Mouse (Mus musculus) kidney, adult 2 months (tissue): ENCODE measurements at regions not wholly inside any gene's neighbourhood (a gene's known extent, or its start where the extent isn't known, plus 50 kb on each side); places are given as distances from the start of the nearest gene placed in this dataset.

Source experiments
- DNase-seq: peaks from one replicate; pipeline ENCODE4 v3.0.0; 2021
- H3K27ac ChIP-seq: fragments of 200-500 bp; 2 replicates; pipeline ENCODE4 v1.5.1; 2012; ENCODE audit warnings: low read depth, low read length, control low read depth, inconsistent platforms; ENCODE audit not compliant: insufficient read depth
- H3K27me3 ChIP-seq: fragments of 200-500 bp; replicated peaks from 2 replicates; pipeline ENCODE4 v1.6.1; 2012; ENCODE audit warnings: mild to moderate bottlenecking, moderate library complexity, low read length, inconsistent platforms; ENCODE audit not compliant: control insufficient read depth, insufficient read depth
- H3K36me3 ChIP-seq: fragments of 200-500 bp; 2 replicates; pipeline ENCODE4 v1.6.1; 2012; ENCODE audit warnings: mild to moderate bottlenecking, moderate library complexity, low read length, inconsistent platforms; ENCODE audit not compliant: control insufficient read depth, insufficient read depth
- H3K4me1 ChIP-seq: fragments of 200-500 bp; 2 replicates; pipeline ENCODE4 v1.6.1; 2011; ENCODE audit warnings: low read length; ENCODE audit not compliant: control insufficient read depth, insufficient read depth
- H3K4me3 ChIP-seq: fragments of 200-500 bp; 2 replicates; pipeline ENCODE4 v1.5.1; 2011; ENCODE audit warnings: mild to moderate bottlenecking, low read depth, low read length, control low read depth; ENCODE audit not compliant: insufficient read depth
- CTCF ChIP-seq: fragments of 200-500 bp; conservative IDR thresholded peaks from 2 replicates; pipeline ENCODE4 v1.5.1; 2011; ENCODE audit warnings: low read depth, mild to moderate bottlenecking, control low read depth, low read length, moderate library complexity, mixed read lengths; ENCODE audit not compliant: insufficient read depth, insufficient read length
- POLR2A ChIP-seq: fragments of 200-500 bp; IDR thresholded peaks from one replicate; pipeline ENCODE4 v1.6.1; 2011; ENCODE audit warnings: low read depth, low read length, control low read depth
- WGBS: fragments of 180-500 bp; shearing (Covaris S2); methylation state at CpG from one replicate; pipeline ENCODE4 v1.1.7; 2018; 5-methylcytosine and 5-hydroxymethylcytosine counted together

DNA sequence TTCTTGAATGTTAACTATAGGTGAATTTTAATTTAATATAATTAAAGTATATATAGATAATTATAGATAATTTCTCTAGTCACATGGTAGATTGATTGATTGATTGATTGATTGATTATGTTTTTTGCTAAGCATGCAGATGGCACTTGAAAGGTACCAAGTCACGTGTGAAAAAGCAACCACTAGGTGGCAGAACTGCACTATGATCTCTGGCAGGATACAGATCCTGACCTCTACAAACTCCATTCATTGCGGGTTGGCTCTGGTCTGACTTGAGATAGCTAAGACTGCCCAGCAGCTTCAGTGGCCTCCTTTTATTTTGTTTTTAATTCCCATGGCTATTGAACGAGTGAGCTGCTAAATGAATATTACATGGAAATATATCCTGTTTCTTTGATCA, 229.7 kb upstream of the Grm3 start:
- WGBS = 9% methylated on average over 3 of the region's 3 CpGs
- no peak for DNase-seq
- Histone ChIP-seq H3K27me3 (no peaks in the 10 kb centered on the region), H3K4me1 (no peaks in the 10 kb centered on the region), H3K27ac (no peak overlapping the region), H3K36me3 (no peaks in the 10 kb centered on the region), H3K4me3 (no peak overlapping the region)
- TF ChIP-seq CTCF (peak; percentile 27; the same call in 1 of the 2 replicates), POLR2A (no peak)

DNA sequence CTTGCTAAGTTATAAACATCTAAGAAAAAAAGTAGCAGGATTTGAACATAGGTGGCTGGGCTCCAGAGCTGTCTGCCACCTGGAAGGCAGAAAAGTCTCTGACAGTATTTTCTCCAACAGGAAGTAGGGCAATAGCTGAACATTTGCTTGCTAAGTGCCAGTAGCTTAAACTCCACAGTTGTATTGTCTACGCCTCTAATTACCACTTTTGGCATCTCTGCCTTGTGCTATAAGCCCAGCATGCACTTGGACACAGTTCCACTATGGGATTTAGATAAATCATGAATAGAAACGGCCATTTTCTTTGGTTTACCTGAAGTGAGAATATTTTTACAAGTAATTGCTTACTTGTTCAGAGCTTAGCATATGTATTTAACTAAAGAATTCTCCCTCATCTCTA, 213.8 kb upstream of the Grm3 start:
- 55% methylated on average over 2 of the region's 2 CpGs for WGBS

DNA sequence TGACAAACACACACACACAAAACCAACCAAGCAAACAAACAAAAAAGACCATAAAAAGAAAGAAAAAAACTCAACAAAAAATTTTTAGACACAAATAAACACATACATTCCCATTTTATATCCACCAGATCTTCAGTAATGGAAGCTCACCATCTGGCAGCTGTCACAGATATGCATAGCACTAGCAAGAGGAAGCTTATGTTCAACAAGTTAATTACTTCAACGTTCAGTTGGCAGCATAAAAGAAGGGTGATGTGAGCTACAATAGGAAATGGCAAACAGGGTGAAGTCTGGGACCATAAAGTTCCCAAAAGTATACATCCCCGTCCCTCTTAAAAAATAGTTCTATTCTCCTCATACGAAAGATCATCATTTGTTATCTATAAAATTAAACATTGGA, 188.0 kb upstream of the Grm3 start:
- no peak for DNase-seq
- Histone ChIP-seq H3K36me3 (no peaks in the 10 kb centered on the region), H3K27ac (no peak overlapping the region), H3K27me3 (no peaks in the 10 kb centered on the region), H3K4me1 (no peaks in the 10 kb centered on the region), H3K4me3 (no peak overlapping the region)
- no peak for TF ChIP-seq POLR2A
- no peak for TF ChIP-seq CTCF
- WGBS = 64% methylated on average over 3 of the region's 3 CpGs

More for the DNA sequence above, 213.8 kb upstream of the Grm3 start:
- Histone ChIP-seq H3K27ac (no peak overlapping the region), H3K27me3 (no peaks in the 10 kb centered on the region), H3K4me3 (no peak overlapping the region), H3K4me1 (no peaks in the 10 kb centered on the region), H3K36me3 (no peaks in the 10 kb centered on the region)
- DNase-seq = no peak
- no peak for TF ChIP-seq POLR2A
- TF ChIP-seq CTCF = no peak

DNA sequence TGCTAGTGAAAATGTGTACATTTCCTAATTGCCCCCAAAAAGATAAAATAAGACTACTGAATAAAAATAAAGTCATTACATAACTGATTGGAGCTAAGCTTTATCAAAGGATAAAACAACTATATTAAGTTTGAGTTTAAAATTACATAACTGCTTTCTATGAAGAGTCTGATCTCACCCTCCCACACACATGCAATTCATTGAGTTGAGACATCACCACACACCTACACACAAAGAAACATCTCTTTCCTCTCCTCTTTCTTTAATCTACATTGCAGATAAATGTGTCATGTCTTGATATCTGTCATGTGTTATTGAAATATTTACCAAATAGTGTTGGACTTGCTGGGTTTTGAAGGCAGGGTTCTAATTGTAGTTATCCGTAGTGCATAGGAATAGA, 186.8 kb upstream of the Grm3 start:
- DNase-seq = no peak
- H3K36me3 ChIP-seq = no peaks in the 10 kb centered on the region
- no peak overlapping the region for H3K4me3 ChIP-seq
- TF ChIP-seq CTCF = no peak
- no peak for TF ChIP-seq POLR2A
- 91% methylated on average over 1 of the region's 1 CpGs for WGBS
- H3K4me1 ChIP-seq = no peaks in the 10 kb centered on the region
- no peak overlapping the region for H3K27ac ChIP-seq
- no peaks in the 10 kb centered on the region for H3K27me3 ChIP-seq

DNA sequence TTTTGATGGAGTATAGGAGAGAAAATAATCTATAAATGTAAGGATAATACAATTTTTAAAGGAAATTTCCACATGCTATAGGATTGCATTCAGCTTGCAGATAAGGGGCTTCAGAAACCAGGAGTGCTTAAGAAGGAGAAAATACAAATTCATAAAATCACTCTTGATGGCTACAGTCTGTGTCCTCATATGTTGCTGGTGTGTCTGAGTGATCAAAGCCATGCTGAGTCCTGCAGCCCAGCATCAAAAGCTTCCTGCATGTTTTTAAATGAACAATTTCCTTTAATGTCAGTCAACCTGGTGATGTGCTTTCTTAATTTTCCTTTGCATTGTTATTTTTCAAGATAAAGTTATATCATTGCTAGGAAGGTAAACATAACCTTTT, 186.1 kb upstream of the Grm3 start:
- Histone ChIP-seq H3K4me1 (no peaks in the 10 kb centered on the region), H3K36me3 (no peaks in the 10 kb centered on the region), H3K4me3 (no peak overlapping the region), H3K27me3 (no peaks in the 10 kb centered on the region), H3K27ac (no peak overlapping the region)
- no peak for DNase-seq
- TF ChIP-seq CTCF (no peak), POLR2A (no peak)

DNA sequence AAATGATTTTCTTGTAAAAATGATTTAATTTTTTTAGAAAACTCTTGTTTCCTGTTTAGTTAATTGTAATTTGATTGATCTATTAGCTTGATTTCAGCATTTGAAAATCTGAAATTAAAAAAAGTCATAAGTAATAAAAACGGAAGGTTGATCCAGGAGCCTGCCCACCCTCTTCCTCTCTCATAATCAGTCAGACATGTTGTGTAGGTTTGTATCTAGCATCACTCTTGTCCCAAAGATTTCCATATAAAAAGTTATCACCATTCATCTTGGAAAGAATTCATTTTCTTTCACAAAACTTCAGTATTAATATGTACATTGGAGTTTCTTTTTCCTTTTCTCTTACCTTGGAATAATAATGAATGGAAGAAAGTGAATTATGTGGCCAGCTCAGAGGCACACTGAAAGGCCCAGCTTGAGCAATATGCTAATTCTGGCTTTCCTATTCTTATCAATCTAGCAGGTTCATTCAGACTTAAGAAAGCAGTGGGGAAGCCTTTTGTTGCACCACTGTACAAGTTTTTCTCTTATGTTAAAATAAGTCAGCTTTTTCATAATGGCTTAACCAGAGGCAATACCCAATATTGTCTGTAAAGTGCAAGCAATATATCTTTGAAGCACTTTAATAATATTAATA, 185.6 kb upstream of the Grm3 start:
- 82% methylated on average over 1 of the region's 1 CpGs for WGBS
- no peak for TF ChIP-seq POLR2A
- TF ChIP-seq CTCF = no peak

DNA sequence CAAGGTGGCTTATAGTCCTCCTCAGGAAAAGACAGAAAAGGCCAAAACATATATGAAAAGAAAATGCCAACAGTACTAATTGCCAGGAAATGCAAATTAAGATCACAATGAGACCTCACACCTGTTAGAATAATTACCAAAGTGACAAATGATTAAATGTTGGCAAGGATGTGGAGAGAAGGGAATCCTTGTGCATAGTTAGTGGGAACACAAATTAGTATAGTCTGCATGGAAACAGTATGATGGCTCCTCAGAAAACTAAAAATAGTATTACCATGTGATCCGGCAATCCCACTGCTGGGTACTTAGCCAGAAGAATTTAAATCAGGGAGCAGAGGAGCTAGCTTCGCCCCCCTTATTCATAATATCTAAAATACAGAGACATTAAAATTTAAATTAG, 170.3 kb upstream of the Grm3 start:
- H3K27me3 ChIP-seq = no peaks in the 10 kb centered on the region
- WGBS = 71% methylated on average over 2 of the region's 2 CpGs
- TF ChIP-seq POLR2A (no peak), CTCF (no peak)
- H3K27ac ChIP-seq = no peak overlapping the region
- H3K4me3 ChIP-seq = no peak overlapping the region
- no peaks in the 10 kb centered on the region for H3K4me1 ChIP-seq
- no peak for DNase-seq
- no peaks in the 10 kb centered on the region for H3K36me3 ChIP-seq

More for the DNA sequence above, 185.6 kb upstream of the Grm3 start:
- Histone ChIP-seq H3K4me1 (no peaks in the 10 kb centered on the region), H3K27ac (no peak overlapping the region), H3K4me3 (no peak overlapping the region), H3K27me3 (no peaks in the 10 kb centered on the region), H3K36me3 (no peaks in the 10 kb centered on the region)
- no peak for DNase-seq
